In the genomic region with DNA sequence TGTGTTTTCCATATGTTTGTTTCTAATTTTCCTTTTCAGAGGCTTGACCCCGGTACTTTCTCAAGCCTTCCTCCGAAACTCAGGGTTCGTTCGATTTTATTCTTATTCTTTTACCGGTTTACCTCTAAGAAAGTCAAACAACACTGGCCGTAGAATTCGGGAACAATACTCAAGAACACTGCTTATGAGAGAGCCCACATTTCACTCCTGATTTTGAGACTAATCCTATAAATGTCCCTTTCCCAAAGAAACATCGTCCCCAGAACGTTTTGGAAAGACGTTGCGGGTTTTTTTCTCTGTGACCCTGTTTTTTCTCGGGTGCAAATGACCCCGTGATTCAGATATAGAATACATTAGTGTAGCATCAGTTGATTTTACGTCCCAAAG, we compare ENCODE assay signal across 8 mouse cellular contexts. TPM values are rescaled to one million over a fixed set of nuclear protein-coding genes. Genes with fewer than 3 reads are reported as not detected.
A peak's percentile ranks its signal among the peaks of the same experiment; 100 is the strongest.
DNase-seq lines count a peak whose midpoint lies in the region; ATAC-seq and TF ChIP-seq lines count a peak whose summit lies in the region.

No protein-coding gene starts in this region.

- intact Hi-C loops in heart, adult 2 months (cut with DNase I): loop anchor here (2.0 kb wide), 3 partner anchors 18 to 66 kb away; no protein-coding TSS in a partner anchor

- no peak for ATAC-seq in liver, embryonic 12.5 days

- H3K4me1 ChIP-seq in heart, adult 2 months (ENCODE audit: control insufficient read depth, insufficient read depth, low read length): no peaks in the 10 kb centered on the region; the same call in 1 of the 2 replicates
- peaks cover 6% of the 10 kb centered on the region for H3K4me1 ChIP-seq in forebrain, embryonic 10.5 days
- peaks cover 13% of the 10 kb centered on the region for H3K4me1 ChIP-seq in liver, embryonic 12.5 days

- no peaks in the 10 kb centered on the region for H3K36me3 ChIP-seq in heart, adult 2 months (ENCODE audit: control insufficient read depth, insufficient read depth, low read length)
- no peaks in the 10 kb centered on the region for H3K36me3 ChIP-seq in forebrain, embryonic 10.5 days (replicated peaks)
- no peaks in the 10 kb centered on the region for H3K36me3 ChIP-seq in liver, embryonic 12.5 days

- TF ChIP-seq POLR2A in heart, adult 2 months (IDR thresholded peaks at IDR 0.05; ENCODE audit: insufficient read depth, low read depth, low read length): no peak

- no peaks in the 10 kb centered on the region for H3K79me2 ChIP-seq in heart, adult 2 months (replicated peaks; ENCODE audit: control insufficient read depth, insufficient read depth, low read length)

- no peak for DNase-seq in heart, adult 2 months
- no peak for DNase-seq in heart, adult 11 months
- DNase-seq in 3134 (ENCODE audit: extremely low read depth, insufficient read length, low spot score): peak; percentile 56
- DNase-seq in forebrain, embryonic 10.5 days (ENCODE audit: extremely low spot score, low spot score): no peak
- DNase-seq in adrenal gland, postnatal 36 days: no peak
- no peak for DNase-seq in right cerebral cortex, postnatal 36 days (ENCODE audit: low spot score in 2 of 2)
- DNase-seq in yolk sac, embryonic 10.5 days (ENCODE audit: low spot score): no peak

- peak overlapping the region; percentile 67 for H3K4me2 ChIP-seq in liver, embryonic 12.5 days

- TF ChIP-seq CTCF in heart, adult 2 months (IDR thresholded peaks at IDR 0.05): no peak

- no peaks in the 10 kb centered on the region for H3K9me3 ChIP-seq in forebrain, embryonic 10.5 days
- no peaks in the 10 kb centered on the region for H3K9me3 ChIP-seq in liver, embryonic 12.5 days (replicated peaks)

- peak overlapping the region; percentile 85 for H3K4me3 ChIP-seq in heart, adult 2 months
- H3K4me3 ChIP-seq in forebrain, embryonic 10.5 days: peak overlapping the region; percentile 62
- H3K4me3 ChIP-seq in liver, embryonic 12.5 days: peak overlapping the region; percentile 72

- H3K27ac ChIP-seq in heart, adult 2 months: no peak overlapping the region
- no peak overlapping the region for H3K27ac ChIP-seq in forebrain, embryonic 10.5 days
- no peak overlapping the region for H3K27ac ChIP-seq in liver, embryonic 12.5 days

- TF ChIP-seq EP300 in heart, adult 2 months (IDR thresholded peaks at IDR 0.05; ENCODE audit: insufficient read depth, low read depth, low read length): no peak

- H3K9ac ChIP-seq in heart, adult 2 months (ENCODE audit: low read depth, low read length): no peak overlapping the region
- H3K9ac ChIP-seq in liver, embryonic 12.5 days: peak overlapping the region; percentile 65

- WGBS in heart, adult 2 months: 9% methylated on average over 14 of the region's 14 CpGs
- WGBS in forebrain, embryonic 10.5 days: 6% methylated on average over 14 of the region's 14 CpGs
- whole genome bisulfite sequencing in liver, embryonic 12.5 days (ENCODE audit: insufficient replicate concordance): 9% methylated on average over 14 of the region's 14 CpGs

- H3K27me3 ChIP-seq in heart, adult 2 months (ENCODE audit: control insufficient read depth, insufficient read depth, low read length): no peaks in the 10 kb centered on the region
- peaks cover 8% of the 10 kb centered on the region; the same call in 1 of the 2 replicates for H3K27me3 ChIP-seq in forebrain, embryonic 10.5 days (ENCODE audit: poor library complexity, severe bottlenecking)
- H3K27me3 ChIP-seq in liver, embryonic 12.5 days (replicated peaks): no peaks in the 10 kb centered on the region

RNA-seq across cellular contexts. Expression of gene Fcgr3, which starts 19.7 kb away (rescaled TPM):
- 10 to 100 TPM; 12.1 to 12.7 TPM for total RNA-seq in heart, adult 2 months (2021)
- polyA plus RNA-seq in heart, adult 2 months (2012; rRNA removed): 11.5 and 12.6 TPM in 2 replicates
- 3.2 and 4.5 TPM in 2 replicates for polyA plus RNA-seq in forebrain, embryonic 10.5 days (2016; fragmentation: Nextera tagmentation; extraction: Ambion mirVana)
- 16.1 and 17.0 TPM in 2 replicates for polyA plus RNA-seq in liver, embryonic 12.5 days (2016; fragmentation: Nextera tagmentation; extraction: Ambion mirVana)
- 10 to 100 TPM; 10.9 to 19.5 TPM for total RNA-seq in adrenal gland, postnatal 36 days (2021)

RNA-seq across cellular contexts. Expression of gene Fcgr4, which starts 26.4 kb away (rescaled TPM):
- total RNA-seq in heart, adult 2 months (2021): 1 to 10 TPM in 1 of 2 experiments, under 1 TPM in 1; 0.70 to 1.2 TPM
- polyA plus RNA-seq in heart, adult 2 months (2012; rRNA removed): 0.79 and 1.4 TPM in 2 replicates
- polyA plus RNA-seq in forebrain, embryonic 10.5 days (2016; fragmentation: Nextera tagmentation; extraction: Ambion mirVana): 0.11 TPM in 1 of 2 replicates, not detected in the other
- polyA plus RNA-seq in liver, embryonic 12.5 days (2016; fragmentation: Nextera tagmentation; extraction: Ambion mirVana): 1.3 and 2.0 TPM in 2 replicates
- total RNA-seq in adrenal gland, postnatal 36 days (2021): 1 to 10 TPM; 2.6 to 7.6 TPM
